Mouse (Mus musculus) CH12.LX (cell line): ENCODE results near the gene Cacna1i. TPM values are rescaled to one million over a fixed set of nuclear protein-coding genes. Genes with fewer than 3 reads are reported as not detected.

Source experiments
- DNase-seq: peaks from one replicate; pipeline ENCODE4 v3.0.0-alpha.2; 2013; ENCODE audit errors: extremely low read depth
- H3K27ac ChIP-seq: 2 replicates; pipeline ENCODE4 v1.5.1; 2012; ENCODE audit warnings: low read depth, mild to moderate bottlenecking, control low read depth, moderate library complexity; ENCODE audit not compliant: insufficient read depth
- H3K27me3 ChIP-seq: replicated peaks from 2 replicates; pipeline ENCODE3; 2012; ENCODE audit warnings: inconsistent platforms
- H3K36me3 ChIP-seq, 2 experiments: replicated peaks in 1 of 2; 2 replicates each; pipeline versions ENCODE3 to v1.6.1; 2012; ENCODE audit warnings: inconsistent platforms in 1 of 2, low read length in 1 of 2, mild to moderate bottlenecking in 1 of 2, mixed read lengths in 1 of 2, moderate library complexity in 1 of 2; ENCODE audit not compliant: control insufficient read depth in 1 of 2, insufficient read depth in 1 of 2
- H3K4me1 ChIP-seq, 2 experiments: 2 replicates each; pipeline ENCODE4 v1.6.1; 2012; ENCODE audit warnings: inconsistent platforms in 1 of 2, moderate library complexity in 1 of 2; ENCODE audit not compliant: insufficient read depth in 2 of 2, control insufficient read depth in 1 of 2
- H3K4me2 ChIP-seq: 2 replicates; pipeline ENCODE4 v1.6.1; 2012; ENCODE audit warnings: low read depth, mild to moderate bottlenecking, control low read depth; ENCODE audit not compliant: poor library complexity, insufficient read depth, severe bottlenecking
- H3K4me3 ChIP-seq, 3 experiments: fragments of 150-350 bp in 1 of 3; sonication (generic) in 1 of 3; replicated peaks in 1 of 3; 2 replicates each; pipeline versions ENCODE3 to v1.5.1; 2011 to 2012; ENCODE audit warnings: low read depth in 2 of 3, low read length in 2 of 3, mild to moderate bottlenecking in 2 of 3, moderate library complexity in 2 of 3, control low read depth in 1 of 3, improper control_type of control experiment in 1 of 3, inconsistent platforms in 1 of 3, mixed read lengths in 1 of 3; ENCODE audit not compliant: poor library complexity in 1 of 3
- H3K79me2 ChIP-seq: replicated peaks from 2 replicates; pipeline ENCODE4 v1.6.1; 2012; ENCODE audit warnings: mild to moderate bottlenecking, moderate library complexity; ENCODE audit not compliant: control insufficient read depth, poor library complexity, insufficient read depth, severe bottlenecking; ENCODE audit errors: extremely low read depth
- H3K9ac ChIP-seq: 2 replicates; pipeline ENCODE4 v1.6.1; 2012; ENCODE audit warnings: low read depth, mild to moderate bottlenecking, control low read depth, moderate library complexity; ENCODE audit not compliant: insufficient read depth
- H3K9me3 ChIP-seq: replicated peaks from 2 replicates; pipeline ENCODE3; 2012; ENCODE audit warnings: low read length, inconsistent platforms, mixed read lengths
- CHD1 ChIP-seq: IDR thresholded peaks from 2 replicates; pipeline ENCODE4 v1.6.1; 2012; ENCODE audit warnings: low read depth, low read length, improper control_type of control experiment, inconsistent platforms
- CHD2 ChIP-seq: IDR thresholded peaks from 2 replicates; pipeline ENCODE4 v1.6.1; 2011; ENCODE audit warnings: low read length, improper control_type of control experiment
- CTCF ChIP-seq, 2 experiments: IDR thresholded peaks in 1 of 2; conservative IDR thresholded peaks in 1 of 2; 2 replicates each; pipeline ENCODE4 v1.5.1; 2011 to 2012; ENCODE audit warnings: low read depth in 2 of 2, low read length in 2 of 2, improper control_type of control experiment in 1 of 2, inconsistent platforms in 1 of 2, mild to moderate bottlenecking in 1 of 2, moderate library complexity in 1 of 2
- E2F4 ChIP-seq: IDR thresholded peaks from 2 replicates; pipeline ENCODE4 v1.6.1; 2011; ENCODE audit warnings: low read depth, low read length, improper control_type of control experiment; ENCODE audit not compliant: insufficient replicate concordance
- EP300 ChIP-seq: IDR thresholded peaks from 2 replicates; pipeline ENCODE4 v1.6.1; 2011; ENCODE audit warnings: low read length, improper control_type of control experiment
- JUND ChIP-seq: conservative IDR thresholded peaks from 2 replicates; pipeline ENCODE4 v1.6.1; 2011; ENCODE audit warnings: low read depth, low read length, improper control_type of control experiment
- MAZ ChIP-seq: IDR thresholded peaks from 2 replicates; pipeline ENCODE4 v1.6.1; 2012; ENCODE audit warnings: low read depth, mild to moderate bottlenecking, inconsistent platforms, low read length, improper control_type of control experiment, moderate library complexity
- MXI1 ChIP-seq: IDR thresholded peaks from 2 replicates; pipeline ENCODE4 v1.6.1; 2011; ENCODE audit warnings: mild to moderate bottlenecking, low read depth, low read length, improper control_type of control experiment
- PAX5 ChIP-seq: IDR thresholded peaks from 2 replicates; pipeline ENCODE4 v1.6.1; 2012; ENCODE audit warnings: low read length, inconsistent platforms, mixed read lengths
- POLR2A ChIP-seq: IDR thresholded peaks from 2 replicates; pipeline ENCODE4 v1.6.1; 2011; ENCODE audit warnings: low read depth, mild to moderate bottlenecking, improper control_type of control experiment, low read length
- RAD21 ChIP-seq: IDR thresholded peaks from 2 replicates; pipeline ENCODE4 v1.6.1; 2011; ENCODE audit warnings: low read depth, mild to moderate bottlenecking, low read length, improper control_type of control experiment, moderate library complexity
- RCOR1 ChIP-seq: conservative IDR thresholded peaks from 2 replicates; pipeline ENCODE4 v1.6.1; 2012; ENCODE audit warnings: low read depth, mild to moderate bottlenecking, inconsistent platforms, low read length, improper control_type of control experiment
- SIN3A ChIP-seq: IDR thresholded peaks from 2 replicates; pipeline ENCODE4 v1.6.1; 2012; ENCODE audit warnings: low read length, improper control_type of control experiment, inconsistent platforms
- TBP ChIP-seq: conservative IDR thresholded peaks from 2 replicates; pipeline ENCODE4 v1.6.1; 2011; ENCODE audit warnings: low read depth, low read length, improper control_type of control experiment
- TCF12 ChIP-seq: IDR thresholded peaks from 2 replicates; pipeline ENCODE4 v1.6.1; 2014; ENCODE audit warnings: low read depth, mild to moderate bottlenecking, inconsistent platforms, low read length, improper control_type of control experiment
- UBTF ChIP-seq: IDR thresholded peaks from 2 replicates; pipeline ENCODE4 v1.6.1; 2012; ENCODE audit warnings: low read depth, mild to moderate bottlenecking, inconsistent platforms, low read length, improper control_type of control experiment, moderate library complexity
- USF1 ChIP-seq: IDR thresholded peaks from 2 replicates; pipeline ENCODE4 v1.6.1; 2014; ENCODE audit warnings: low read depth, mild to moderate bottlenecking, inconsistent platforms, low read length, improper control_type of control experiment
- ZC3H11A ChIP-seq: IDR thresholded peaks from 2 replicates; pipeline ENCODE4 v1.6.1; 2012; ENCODE audit warnings: low read depth, mild to moderate bottlenecking, inconsistent platforms, low read length, improper control_type of control experiment
- ZKSCAN1 ChIP-seq: IDR thresholded peaks from 2 replicates; pipeline ENCODE4 v1.6.1; 2012; ENCODE audit warnings: low read depth, inconsistent platforms, low read length, improper control_type of control experiment, borderline replicate concordance
- ZMIZ1 ChIP-seq: IDR thresholded peaks from 2 replicates; pipeline ENCODE4 v1.6.1; 2012; ENCODE audit warnings: low read depth, mild to moderate bottlenecking, inconsistent platforms, low read length, improper control_type of control experiment
- ZNF384 ChIP-seq: IDR thresholded peaks from 2 replicates; pipeline ENCODE4 v1.6.1; 2012; ENCODE audit warnings: low read depth, low read length, improper control_type of control experiment, inconsistent platforms
- dilution Hi-C: fragments of 300-500 bp; cut with MboI; formaldehyde crosslinking; loops from 2 replicates; pipeline ENCODE4 v1.14.3; 2020; ENCODE audit warnings: low sequenced_read_pairs; ENCODE audit not compliant: extremely low pct_unique_long_range_greater_than_20kb, extremely low pct_ligation_motif_present
- in situ Hi-C: fragments of 300-500 bp; cut with MboI; formaldehyde crosslinking; loops from 3 replicates; pipeline ENCODE4 v1.14.3; 2019; ENCODE audit warnings: low sequenced_read_pairs, low pct_ligation_motif_present, low pct_unique_long_range_greater_than_20kb, mixed read lengths
- polyA plus RNA-seq: library from polyadenylated mRNA; unstranded; fragments of >175 nt; gene quantifications from 2 replicates; pipeline ENCODE4 v1.2.1, GENCODE M21; 2012; ENCODE audit warnings: low read depth; ENCODE audit not compliant: insufficient read length
- total RNA-seq, 2 experiments: library from RNA; depleted of rRNA; stranded (reverse); fragments of 300-350 nt in 1 of 2; fragments of >200 nt in 1 of 2; gene quantifications; 2 replicates each; pipeline ENCODE4 v1.2.3; 2012 to 2014

Gene Cacna1i
- total and polyA plus RNA-seq, 3 experiments = under 0.01 TPM; not detected in 2

GRCm38 (mm10) chr15:80413070-80413469 is 126.0 kb downstream of the Cacna1i start:
- H3K27me3 ChIP-seq = peaks cover 90% of the 10 kb centered on the region

GRCm38 (mm10) chr15:80413988-80414721 is 127.1 kb downstream of the Cacna1i start:
- Histone ChIP-seq H3K4me1 (no peaks in the 10 kb centered on the region), H3K36me3 (no peaks in the 10 kb centered on the region), H3K79me2 (no peaks in the 10 kb centered on the region), H3K27me3 (peaks cover 87% of the 10 kb centered on the region), H3K27ac (no peak overlapping the region), H3K4me3 (no peak overlapping the region), H3K4me2 (no peak overlapping the region), H3K9ac (no peak overlapping the region), H3K9me3 (no peaks in the 10 kb centered on the region)
- dilution Hi-C loops (no loop called here), in situ Hi-C loops (no loop called here)
- TF ChIP-seq MXI1 (no peak), JUND (no peak), UBTF (no peak), ZKSCAN1 (no peak), MAZ (no peak), CTCF (conservative IDR thresholded peaks at IDR 0.05 in 1 of 2, IDR thresholded peaks at IDR 0.05 in 1 of 2; ENCODE audit: low read depth in 2 of 2, low read length in 2 of 2) (no peak), USF1 (no peak), TBP (no peak), EP300 (no peak), RAD21 (no peak), ZMIZ1 (no peak), POLR2A (no peak), ZC3H11A (no peak), CHD1 (no peak), RCOR1 (no peak), SIN3A (no peak), CHD2 (no peak), TCF12 (no peak)
- no peak for DNase-seq

More at GRCm38 (mm10) chr15:80413070-80413469, 126.0 kb downstream of the Cacna1i start:
- DNase-seq = no peak
- no peaks in the 10 kb centered on the region for H3K4me1 ChIP-seq
- no peak overlapping the region for H3K27ac ChIP-seq
- no peak overlapping the region for H3K4me2 ChIP-seq
- dilution Hi-C loops (no loop called here), in situ Hi-C loops (no loop called here)
- TF ChIP-seq ZNF384 = no peak
- no peak for TF ChIP-seq PAX5
- TF ChIP-seq E2F4 = no peak
- no peak for TF ChIP-seq ZKSCAN1
- no peak for TF ChIP-seq CTCF (conservative IDR thresholded peaks at IDR 0.05 in 1 of 2, IDR thresholded peaks at IDR 0.05 in 1 of 2; ENCODE audit: low read depth in 2 of 2, low read length in 2 of 2)
- H3K4me3 ChIP-seq = no peak overlapping the region
- H3K9ac ChIP-seq = no peak overlapping the region
- H3K36me3 ChIP-seq = no peaks in the 10 kb centered on the region
- no peaks in the 10 kb centered on the region for H3K79me2 ChIP-seq
- no peaks in the 10 kb centered on the region for H3K9me3 ChIP-seq
